Mouse (Mus musculus): ENCODE results near the gene Atic.

DNA sequence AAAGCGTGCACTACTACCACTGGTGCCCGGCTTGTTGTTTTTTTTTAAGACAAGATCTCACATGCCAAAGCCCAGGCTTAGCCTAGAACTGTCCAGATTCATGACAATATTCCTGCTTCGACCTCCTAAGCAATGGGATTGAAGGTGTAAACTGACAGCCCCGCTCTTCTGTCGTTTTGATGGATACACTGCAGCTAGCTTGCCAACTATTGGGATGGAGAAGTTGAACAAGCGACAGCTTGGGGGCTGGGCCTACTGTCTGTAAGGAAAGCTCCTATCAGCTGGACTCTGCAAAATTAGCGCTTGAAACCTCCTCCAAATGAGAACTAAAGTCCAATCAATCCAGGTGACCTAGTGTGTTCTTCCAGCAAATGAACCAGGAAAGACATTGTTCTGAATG lies 26.9 kb downstream of the Atic start:
- TF ChIP-seq HCFC1 (IDR thresholded peaks at IDR 0.05; ENCODE audit: low read depth, low read length) (no peak), POLR2A (IDR thresholded peaks at IDR 0.05; ENCODE audit: low read depth, low read length) (no peak), CHD2 (IDR thresholded peaks at IDR 0.05; ENCODE audit: low read length) (no peak), MAFK (IDR thresholded peaks at IDR 0.05; ENCODE audit: insufficient replicate concordance, low read length) (no peak), CTCF (conservative IDR thresholded peaks at IDR 0.05 in 1 of 2, IDR thresholded peaks at IDR 0.05 in 1 of 2; ENCODE audit: low read depth in 2 of 2, low read length in 2 of 2) (no peak), EP300 (IDR thresholded peaks at IDR 0.05; ENCODE audit: low read length) (no peak), KAT2A (IDR thresholded peaks at IDR 0.05; ENCODE audit: insufficient replicate concordance, low read length) (no peak), RAD21 (IDR thresholded peaks at IDR 0.05; ENCODE audit: low read depth, low read length) (no peak), RCOR1 (conservative IDR thresholded peaks at IDR 0.05; ENCODE audit: low read depth, low read length) (no peak), TCF12 (IDR thresholded peaks at IDR 0.05; ENCODE audit: low read depth, low read length) (no peak), BHLHE40 (IDR thresholded peaks at IDR 0.05; ENCODE audit: low read depth, low read length) (no peak)

Measured in CH12.LX (cell line).